Comparison of ENCODE assay signal across 8 mouse cellular contexts in genomic region chr13:23573034-23573897, GRCm38 (mm10). TPM values are rescaled to one million over a fixed set of nuclear protein-coding genes. Genes with fewer than 3 reads are reported as not detected.
DNase-seq lines count a peak whose midpoint lies in the region; ATAC-seq and TF ChIP-seq lines count a peak whose summit lies in the region.
"Not testable (repeated sequence)": the region's sequence is repeated elsewhere in the genome, so short reads cannot be mapped to it uniquely, and the experiment has no call there.

No protein-coding gene starts in this region.

- peak; percentile 50 for DNase-seq in embryo, embryonic 10.5 days (ENCODE audit: low spot score)
- not testable (repeated sequence) for DNase-seq in layer of hippocampus, adult 2 months (ENCODE audit: low spot score in 2 of 2); stomach, postnatal 0 days (ENCODE audit: low spot score)
- DNase-seq in liver, postnatal 0 days: peak; percentile 49
- peak; percentile 42 for DNase-seq in naive thymus-derived CD4-positive, alpha-beta T cell, adult 2 months (ENCODE audit: low read depth)

- TF ChIP-seq EP300 in liver, postnatal 0 days (IDR thresholded peaks at IDR 0.05; ENCODE audit: low read depth); stomach, postnatal 0 days (optimal IDR thresholded peaks at IDR 0.05): not testable (repeated sequence)

- not testable (repeated sequence) for ATAC-seq in forebrain, embryonic 15.5 days (replicated peaks); hindbrain, embryonic 12.5 days (ENCODE audit: low FRiP score); stomach, postnatal 0 days (ENCODE audit: low FRiP score, low TSS enrichment)
- ATAC-seq in liver, postnatal 0 days: 0 out of 2 replicates have a peak, but pooled peaks have one; percentile 0

- not testable (repeated sequence) for H3K27me3 ChIP-seq in C2C12 (ENCODE audit: control insufficient read depth, insufficient read depth, insufficient read length); forebrain, embryonic 15.5 days; hindbrain, embryonic 12.5 days; liver, postnatal 0 days (ENCODE audit: insufficient read depth, low read length); stomach, postnatal 0 days (ENCODE audit: control insufficient read depth, insufficient read depth, low read length)

- H3ac ChIP-seq in C2C12 (ENCODE audit: control insufficient read depth, insufficient read length, low read depth): peak overlapping the region; percentile 53

- not testable (repeated sequence) for H3K9me3 ChIP-seq in forebrain, embryonic 15.5 days; hindbrain, embryonic 12.5 days (replicated peaks); liver, postnatal 0 days (ENCODE audit: low read length); stomach, postnatal 0 days (ENCODE audit: control insufficient read depth, low read length)

- H3K4me2 ChIP-seq in forebrain, embryonic 15.5 days (replicated peaks): peak overlapping the region; percentile 64
- peak overlapping the region; percentile 81 for H3K4me2 ChIP-seq in hindbrain, embryonic 12.5 days (replicated peaks)
- peak overlapping the region; percentile 69 for H3K4me2 ChIP-seq in liver, postnatal 0 days (ENCODE audit: low read depth, low read length)
- H3K4me2 ChIP-seq in stomach, postnatal 0 days (replicated peaks; ENCODE audit: low read depth): peak overlapping the region; percentile 59

- not testable (repeated sequence) for H3K79me3 ChIP-seq in C2C12 (ENCODE audit: low read depth)

- H3K4me1 ChIP-seq in forebrain, embryonic 15.5 days: peaks cover 38% of the 10 kb centered on the region
- H3K4me1 ChIP-seq in hindbrain, embryonic 12.5 days: peaks cover 34% of the 10 kb centered on the region
- H3K4me1 ChIP-seq in liver, postnatal 0 days (ENCODE audit: insufficient read depth): peaks cover 10% of the 10 kb centered on the region
- not testable (repeated sequence) for H3K4me1 ChIP-seq in stomach, postnatal 0 days (replicated peaks; ENCODE audit: control insufficient read depth, insufficient read depth)

- peak overlapping the region; percentile 25 for H3K4me3 ChIP-seq in C2C12 (ENCODE audit: insufficient read depth, poor library complexity, severe bottlenecking)
- H3K4me3 ChIP-seq in forebrain, embryonic 15.5 days: peak overlapping the region; percentile 50
- H3K4me3 ChIP-seq in hindbrain, embryonic 12.5 days: peak overlapping the region; percentile 45
- peak overlapping the region; percentile 73 for H3K4me3 ChIP-seq in layer of hippocampus, adult 2 months
- H3K4me3 ChIP-seq in liver, postnatal 0 days (ENCODE audit: low read depth, low read length): peak overlapping the region; percentile 52
- H3K4me3 ChIP-seq in stomach, postnatal 0 days (ENCODE audit: low read depth, low read length): peak overlapping the region; percentile 42

- peak overlapping the region; percentile 97 for H3K27ac ChIP-seq in forebrain, embryonic 15.5 days (replicated peaks)
- H3K27ac ChIP-seq in hindbrain, embryonic 12.5 days: peak overlapping the region; percentile 84
- peak overlapping the region; percentile 95 for H3K27ac ChIP-seq in layer of hippocampus, adult 2 months
- peak overlapping the region; percentile 98 for H3K27ac ChIP-seq in liver, postnatal 0 days (ENCODE audit: low read depth)
- peak overlapping the region; percentile 83 for H3K27ac ChIP-seq in stomach, postnatal 0 days (replicated peaks)

- peak overlapping the region; percentile 69 for H3K9ac ChIP-seq in forebrain, embryonic 15.5 days (replicated peaks)
- peak overlapping the region; percentile 51 for H3K9ac ChIP-seq in hindbrain, embryonic 12.5 days
- H3K9ac ChIP-seq in liver, postnatal 0 days (replicated peaks): peak overlapping the region; percentile 80
- H3K9ac ChIP-seq in stomach, postnatal 0 days (ENCODE audit: low read length): peak overlapping the region; percentile 61

- not testable (repeated sequence) for H3K79me2 ChIP-seq in C2C12 (ENCODE audit: control insufficient read depth, insufficient read depth)

- WGBS in forebrain, embryonic 15.5 days: 6% methylated on average over 20 of the region's 20 CpGs
- 10% methylated on average over 20 of the region's 20 CpGs for WGBS in hindbrain, embryonic 12.5 days
- WGBS in liver, postnatal 0 days (ENCODE audit: insufficient replicate concordance): 10% methylated on average over 17 of the region's 20 CpGs
- WGBS in stomach, postnatal 0 days: 5% methylated on average over 18 of the region's 20 CpGs

- TF ChIP-seq CTCF in C2C12 (IDR thresholded peaks at IDR 0.05; ENCODE audit: control insufficient read depth, insufficient read depth, insufficient read length); layer of hippocampus, adult 2 months (conservative IDR thresholded peaks at IDR 0.05); liver, postnatal 0 days (IDR thresholded peaks at IDR 0.05; ENCODE audit: low read depth); stomach, postnatal 0 days (IDR thresholded peaks at IDR 0.05; ENCODE audit: low read depth): not testable (repeated sequence)

- H3K36me3 ChIP-seq in C2C12 (ENCODE audit: control insufficient read depth, insufficient read depth); forebrain, embryonic 15.5 days; hindbrain, embryonic 12.5 days; liver, postnatal 0 days (replicated peaks; ENCODE audit: insufficient read depth, low read length); stomach, postnatal 0 days (ENCODE audit: control insufficient read depth, insufficient read depth, low read length): not testable (repeated sequence)

RNA-seq across cellular contexts. Expression of gene Hist1h2bf, which starts 0.7 kb away (rescaled TPM):
- 4.5 TPM for polyA plus RNA-seq in C2C12 (2012; fragmentation: generic; extraction: Trizol)
- polyA plus RNA-seq in forebrain, embryonic 15.5 days (2015; fragmentation: Nextera tagmentation; extraction: Ambion mirVana): 1.6 and 2.9 TPM in 2 replicates
- polyA plus RNA-seq in hindbrain, embryonic 12.5 days (2016; fragmentation: Nextera tagmentation; extraction: Ambion mirVana): 4.4 and 7.2 TPM in 2 replicates
- total RNA-seq in layer of hippocampus, adult 2 months (2021): 10 to 100 TPM; 22.8 to 29.6 TPM
- polyA plus RNA-seq in liver, postnatal 0 days (2015; fragmentation: Nextera tagmentation; extraction: Ambion mirVana): 2.9 and 5.8 TPM in 2 replicates
- polyA plus RNA-seq in stomach, postnatal 0 days (2015; fragmentation: Nextera tagmentation; extraction: Ambion mirVana): 1.1 and 3.2 TPM in 2 replicates

RNA-seq across cellular contexts. Expression of gene Hist1h2ad, which starts 0.9 kb away (rescaled TPM):
- polyA plus RNA-seq in C2C12 (2012; fragmentation: generic; extraction: Trizol): 0.73 TPM
- polyA plus RNA-seq in forebrain, embryonic 15.5 days (2015; fragmentation: Nextera tagmentation; extraction: Ambion mirVana): 1.5 and 2.0 TPM in 2 replicates
- 0.46 and 2.5 TPM in 2 replicates for polyA plus RNA-seq in hindbrain, embryonic 12.5 days (2016; fragmentation: Nextera tagmentation; extraction: Ambion mirVana)
- total RNA-seq in layer of hippocampus, adult 2 months (2021): 10 to 100 TPM in 1 of 2 experiments, 1 to 10 TPM in 1; 5.0 to 13.0 TPM
- polyA plus RNA-seq in liver, postnatal 0 days (2015; fragmentation: Nextera tagmentation; extraction: Ambion mirVana): 2.0 and 2.6 TPM in 2 replicates
- 0.67 and 0.79 TPM in 2 replicates for polyA plus RNA-seq in stomach, postnatal 0 days (2015; fragmentation: Nextera tagmentation; extraction: Ambion mirVana)

RNA-seq across cellular contexts. Expression of gene Hist1h2bg, which starts 2.1 kb away (rescaled TPM):
- 9.9 TPM for polyA plus RNA-seq in C2C12 (2012; fragmentation: generic; extraction: Trizol)
- polyA plus RNA-seq in forebrain, embryonic 15.5 days (2015; fragmentation: Nextera tagmentation; extraction: Ambion mirVana): 4.7 and 5.6 TPM in 2 replicates
- polyA plus RNA-seq in hindbrain, embryonic 12.5 days (2016; fragmentation: Nextera tagmentation; extraction: Ambion mirVana): 4.8 and 7.1 TPM in 2 replicates
- 10 to 100 TPM; 74.0 to 78.9 TPM for total RNA-seq in layer of hippocampus, adult 2 months (2021)
- polyA plus RNA-seq in liver, postnatal 0 days (2015; fragmentation: Nextera tagmentation; extraction: Ambion mirVana): 6.1 and 7.8 TPM in 2 replicates
- 4.9 and 10.5 TPM in 2 replicates for polyA plus RNA-seq in stomach, postnatal 0 days (2015; fragmentation: Nextera tagmentation; extraction: Ambion mirVana)

RNA-seq across cellular contexts. Expression of gene Hist1h2ae, which starts 2.2 kb away (rescaled TPM):
- 12.6 TPM for polyA plus RNA-seq in C2C12 (2012; fragmentation: generic; extraction: Trizol)
- polyA plus RNA-seq in forebrain, embryonic 15.5 days (2015; fragmentation: Nextera tagmentation; extraction: Ambion mirVana): 48.1 and 55.0 TPM in 2 replicates
- 67.4 and 81.6 TPM in 2 replicates for polyA plus RNA-seq in hindbrain, embryonic 12.5 days (2016; fragmentation: Nextera tagmentation; extraction: Ambion mirVana)
- 1 to 10 TPM; 6.6 to 7.7 TPM for total RNA-seq in layer of hippocampus, adult 2 months (2021)
- 62.4 and 66.0 TPM in 2 replicates for polyA plus RNA-seq in liver, postnatal 0 days (2015; fragmentation: Nextera tagmentation; extraction: Ambion mirVana)
- 15.3 and 29.5 TPM in 2 replicates for polyA plus RNA-seq in stomach, postnatal 0 days (2015; fragmentation: Nextera tagmentation; extraction: Ambion mirVana)

RNA-seq across cellular contexts. Expression of gene Hist1h3d, which starts 2.3 kb away (rescaled TPM):
- 1.9 TPM for polyA plus RNA-seq in C2C12 (2012; fragmentation: generic; extraction: Trizol)
- polyA plus RNA-seq in forebrain, embryonic 15.5 days (2015; fragmentation: Nextera tagmentation; extraction: Ambion mirVana): 4.5 and 5.1 TPM in 2 replicates
- 2.2 and 4.8 TPM in 2 replicates for polyA plus RNA-seq in hindbrain, embryonic 12.5 days (2016; fragmentation: Nextera tagmentation; extraction: Ambion mirVana)
- 10 to 100 TPM; 12.1 to 13.0 TPM for total RNA-seq in layer of hippocampus, adult 2 months (2021)
- 4.7 and 5.8 TPM in 2 replicates for polyA plus RNA-seq in liver, postnatal 0 days (2015; fragmentation: Nextera tagmentation; extraction: Ambion mirVana)
- polyA plus RNA-seq in stomach, postnatal 0 days (2015; fragmentation: Nextera tagmentation; extraction: Ambion mirVana): 1.7 and 4.2 TPM in 2 replicates
